Mouse (Mus musculus) embryo, embryonic 11.5 days (tissue): ENCODE measurements around the gene St6galnac1.
A peak's percentile ranks its signal among the peaks of the same experiment; 100 is the strongest.
"Not testable (repeated sequence)": the region's sequence is repeated elsewhere in the genome, so short reads cannot be mapped to it uniquely, and the experiment has no call there.

Experiments
- DNase-seq: peaks from one replicate; pipeline ENCODE4 v3.0.0-alpha.2; 2012; ENCODE audit warnings: low read depth, low spot score

St6galnac1 gene

DNA sequence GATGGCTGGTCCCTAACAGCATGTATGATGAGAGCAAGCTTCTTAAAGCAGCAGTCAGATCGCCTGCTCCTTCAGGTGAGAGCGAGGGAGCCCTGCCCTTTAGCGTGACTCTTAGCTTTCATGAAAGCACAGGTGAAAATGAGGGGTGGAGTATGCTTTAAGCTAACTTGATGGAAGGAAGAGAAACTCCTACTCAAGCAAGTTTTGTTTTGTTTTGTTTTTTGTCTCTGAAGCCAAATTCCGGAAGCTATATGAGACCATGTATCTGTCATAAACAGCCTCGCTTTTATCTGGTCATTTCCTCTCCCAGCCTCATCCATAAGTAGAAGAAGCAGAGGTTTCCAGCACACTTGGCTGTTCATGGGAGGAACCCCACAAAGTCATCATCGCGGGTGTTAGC, at the start of gene St6galnac1:
Gene St6galnac1 (minus strand): TSS at position 101 of the 400 bp plus-strand sequence.
- DNase-seq: no peak

DNA sequence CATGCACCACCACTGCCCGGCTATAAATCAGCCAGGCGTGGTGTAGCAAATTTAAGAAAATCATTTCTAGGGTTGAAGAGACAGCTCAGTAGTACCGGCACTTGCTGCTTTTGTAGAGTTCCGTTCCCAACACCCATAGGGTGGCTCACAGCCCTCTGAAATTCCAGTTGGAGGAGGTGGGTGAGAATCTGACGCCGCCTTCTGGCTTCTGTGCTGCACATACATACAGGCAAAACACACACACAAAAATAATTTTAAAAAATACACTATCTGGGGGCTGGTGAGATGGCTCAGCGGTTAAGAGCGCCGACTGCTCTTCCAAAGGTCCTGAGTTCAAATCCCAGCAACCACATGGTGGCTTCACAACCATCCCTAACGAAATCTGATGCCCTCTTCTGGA, 48.6 kb upstream of the St6galnac1 start:
- DNase-seq: not testable (repeated sequence)

DNA sequence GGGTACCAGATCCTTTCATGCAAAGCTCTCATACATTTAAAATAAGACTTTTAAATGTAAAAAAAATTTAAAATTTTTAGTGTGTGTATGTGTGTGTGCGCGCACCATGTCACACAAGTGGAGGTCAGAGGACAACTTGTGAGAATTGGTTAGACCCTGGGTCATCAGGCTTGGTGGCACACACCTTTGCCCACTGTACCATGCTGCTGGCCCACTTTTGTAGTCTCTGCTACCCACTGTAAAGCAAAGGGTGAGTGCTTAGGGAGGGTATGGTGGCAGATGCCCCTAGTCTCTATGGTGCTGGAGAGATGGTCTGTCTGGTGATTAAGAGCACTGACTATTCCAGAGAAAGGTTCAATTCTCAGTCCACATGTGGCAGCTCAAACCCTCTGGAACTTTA, 47.9 kb upstream of the St6galnac1 start:
- no peak for DNase-seq

DNA sequence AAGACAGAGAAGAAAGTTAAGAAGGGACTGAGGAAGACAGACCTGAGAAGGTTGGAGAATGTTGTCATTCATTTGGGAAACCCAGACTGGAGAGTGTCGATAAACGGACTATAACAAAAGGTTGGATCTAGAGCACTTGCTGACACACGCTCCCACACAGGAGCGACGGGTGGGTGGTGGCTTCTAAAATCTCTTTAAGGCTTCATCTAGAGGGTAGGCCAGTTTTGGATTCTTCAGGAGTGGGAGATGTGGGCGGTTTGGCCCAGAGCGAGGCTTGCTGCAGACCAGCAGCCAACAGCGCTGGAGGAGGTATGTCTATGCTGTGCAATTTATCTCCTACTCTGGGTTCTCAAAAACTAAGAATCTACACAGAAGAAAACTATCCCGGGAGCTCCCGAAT, 47.3 kb upstream of the St6galnac1 start:
- DNase-seq: no peak

DNA sequence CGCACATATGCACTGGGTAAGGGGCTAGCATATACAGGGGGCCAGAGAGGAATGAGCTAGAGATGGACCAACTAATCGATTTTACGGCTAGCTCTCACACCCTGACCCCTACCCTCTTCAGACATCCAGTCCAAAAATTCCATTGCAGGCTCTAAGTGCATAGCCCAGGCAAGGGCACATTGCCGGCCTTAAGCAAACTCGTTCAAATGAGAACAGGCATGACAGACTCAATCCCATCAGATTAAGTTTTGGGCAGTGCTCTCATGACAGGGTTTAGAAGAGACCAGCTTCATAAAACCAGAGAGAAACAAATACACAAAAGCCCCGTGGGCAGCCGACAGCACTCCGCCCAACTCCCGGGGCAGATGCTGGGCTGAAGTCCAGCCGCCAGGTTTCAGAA, 46.9 kb upstream of the St6galnac1 start:
- no peak for DNase-seq

DNA sequence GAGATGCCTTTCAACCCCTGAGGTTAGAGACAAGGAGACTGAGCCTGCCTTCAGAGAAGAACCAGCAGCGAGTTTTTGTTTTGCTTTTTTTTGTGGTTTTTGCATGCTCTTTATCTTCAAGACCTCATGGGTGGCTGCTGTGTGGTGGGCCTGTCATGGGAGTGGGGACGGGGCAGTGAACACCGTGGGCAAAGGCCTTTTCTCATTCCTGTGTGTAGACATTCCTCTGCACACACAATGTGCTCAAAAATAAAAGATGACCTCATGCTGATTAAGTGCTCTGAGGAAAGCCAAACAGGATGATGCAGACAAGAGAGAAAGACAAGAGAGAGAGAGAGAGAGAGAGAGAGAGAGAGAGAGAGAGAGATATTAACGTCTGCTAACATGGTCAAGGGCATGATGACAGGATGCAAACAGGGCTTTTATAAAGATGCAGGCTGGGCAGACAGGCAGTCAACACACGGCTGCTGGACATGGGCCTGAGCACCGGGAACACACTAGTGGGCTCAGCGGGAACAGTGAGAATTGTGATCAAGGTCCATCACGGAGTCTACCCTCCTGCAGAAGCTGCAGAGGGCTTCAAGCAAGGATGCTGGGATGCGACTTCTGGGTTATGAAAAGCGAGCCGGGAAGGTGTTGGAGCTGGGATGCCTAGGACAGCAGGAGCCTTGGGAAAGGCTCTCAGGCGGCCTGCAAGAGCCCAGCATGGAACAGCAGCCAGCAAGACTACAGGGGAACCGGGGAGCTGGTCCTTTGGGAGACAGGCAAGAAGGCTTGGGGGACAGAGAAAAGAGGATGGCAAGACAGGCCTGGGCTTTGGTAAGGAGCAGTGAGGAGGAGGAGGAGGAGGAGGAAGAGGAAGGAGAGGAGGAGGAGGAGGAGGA, 46.0 kb upstream of the St6galnac1 start:
- DNase-seq: no peak

DNA sequence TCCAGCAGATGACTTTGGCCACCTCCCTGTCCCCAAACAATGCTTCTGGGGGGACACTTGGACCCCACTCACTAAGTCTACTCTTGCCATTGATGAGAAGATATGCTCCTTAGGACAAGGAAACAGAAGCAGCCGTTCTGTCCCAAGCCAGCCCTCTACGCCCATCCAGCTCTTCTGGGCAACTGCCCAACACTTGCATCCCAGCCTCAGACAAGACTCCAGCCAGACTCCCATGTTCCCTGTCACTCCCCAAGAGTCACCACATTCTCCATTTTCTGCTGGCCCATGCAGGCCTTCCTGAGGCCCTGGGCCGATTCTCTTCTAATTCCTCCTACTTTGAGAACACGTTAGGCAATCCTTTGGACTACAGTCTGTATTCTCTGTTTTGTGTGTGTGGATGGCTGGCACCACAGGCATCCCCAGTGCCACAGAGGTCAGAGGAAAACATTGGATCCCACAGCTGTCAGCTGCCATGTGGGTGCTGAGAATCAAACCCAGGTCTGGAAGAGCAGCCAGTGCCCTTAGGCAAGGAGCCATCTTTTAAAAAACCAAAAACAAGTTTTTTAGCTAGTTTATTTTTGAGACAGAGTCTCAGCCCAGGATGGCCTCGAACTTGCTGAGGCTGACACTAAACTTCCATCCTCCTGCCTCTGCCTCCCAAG, 44.8 kb upstream of the St6galnac1 start:
- no peak for DNase-seq

DNA sequence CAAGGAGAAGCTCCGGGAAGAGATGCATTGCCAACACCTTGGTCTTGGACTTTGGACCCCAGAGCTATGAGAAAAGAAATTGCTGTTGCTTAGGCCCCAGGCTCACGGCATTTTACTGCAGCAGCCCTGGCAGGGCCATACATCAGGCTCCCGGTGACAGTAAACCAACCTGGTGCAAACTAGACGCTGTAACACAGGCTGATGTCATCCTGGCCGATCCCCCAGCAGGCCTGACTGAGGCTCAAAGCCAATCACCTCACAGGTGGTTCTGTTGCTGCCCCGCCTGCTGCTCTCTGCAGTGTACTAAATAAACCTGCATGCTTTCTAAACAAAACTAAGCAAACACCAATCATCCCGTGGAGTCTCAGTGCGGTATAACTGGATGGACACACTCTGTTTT, 43.4 kb upstream of the St6galnac1 start:
- DNase-seq: no peak

DNA sequence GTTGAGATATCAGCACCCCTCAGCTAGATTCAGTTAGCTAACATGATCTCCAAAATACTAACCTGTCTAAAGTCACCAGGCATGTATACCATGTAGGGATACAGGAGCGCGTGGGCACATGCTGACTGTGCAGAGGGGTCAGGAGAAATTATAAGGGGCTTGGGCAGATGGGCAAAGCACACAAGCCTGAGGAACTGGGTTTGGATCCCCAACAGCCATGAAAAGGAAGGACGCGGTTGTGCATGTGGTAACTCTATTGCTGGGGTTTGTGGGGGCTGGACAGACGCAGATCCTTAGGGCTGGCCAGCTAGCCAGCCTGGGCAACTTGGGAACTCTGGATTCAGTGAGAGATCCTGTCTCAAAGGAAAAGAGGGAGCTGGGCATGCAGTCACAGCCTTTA, 42.3 kb upstream of the St6galnac1 start:
- no peak for DNase-seq

DNA sequence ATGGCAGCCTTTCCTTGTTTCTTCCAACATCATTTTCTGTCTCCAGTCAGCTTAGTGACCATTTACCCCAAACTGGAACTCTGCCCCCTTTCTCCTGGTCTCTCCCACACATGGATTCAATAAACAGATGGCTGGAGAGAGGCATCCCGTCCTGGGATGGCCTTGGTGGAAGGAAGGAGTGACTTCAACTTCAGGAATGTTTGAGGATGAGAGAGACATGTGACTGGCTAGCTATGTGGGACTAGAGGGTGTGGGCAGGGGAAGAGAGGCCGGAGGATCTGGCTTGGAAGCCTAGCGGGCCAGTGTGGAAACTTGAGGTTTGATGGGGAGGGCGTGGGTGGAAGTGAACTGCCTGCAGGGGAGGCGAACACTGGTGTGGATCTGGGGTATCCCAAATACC, 41.5 kb upstream of the St6galnac1 start:
- no peak for DNase-seq

DNA sequence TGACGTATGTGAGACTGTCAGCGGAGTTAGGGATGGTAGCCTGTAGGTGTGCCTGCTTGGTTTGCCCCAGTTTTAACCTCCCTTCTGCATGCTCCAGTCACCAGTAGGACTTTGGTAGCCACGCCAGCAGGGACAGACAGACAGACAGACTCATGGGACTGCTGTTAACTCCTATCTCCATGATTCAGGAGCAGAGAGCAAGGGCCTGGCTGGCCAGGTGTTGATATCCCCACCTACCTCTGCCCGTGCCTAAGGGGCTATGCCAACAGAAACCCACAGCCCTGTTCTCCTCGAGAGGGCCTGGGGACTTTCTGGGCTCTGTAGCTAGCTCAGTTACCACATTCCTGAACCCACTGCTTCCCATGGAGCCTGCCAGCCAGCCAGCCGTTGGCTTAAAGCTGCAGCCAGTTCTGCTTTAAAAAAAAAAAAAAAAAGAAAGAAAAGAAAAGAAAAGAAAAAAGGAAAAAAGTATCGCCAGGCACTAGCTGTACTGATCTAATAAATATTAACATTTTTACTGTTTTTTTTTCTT, 39.6 kb upstream of the St6galnac1 start:
- DNase-seq: no peak

DNA sequence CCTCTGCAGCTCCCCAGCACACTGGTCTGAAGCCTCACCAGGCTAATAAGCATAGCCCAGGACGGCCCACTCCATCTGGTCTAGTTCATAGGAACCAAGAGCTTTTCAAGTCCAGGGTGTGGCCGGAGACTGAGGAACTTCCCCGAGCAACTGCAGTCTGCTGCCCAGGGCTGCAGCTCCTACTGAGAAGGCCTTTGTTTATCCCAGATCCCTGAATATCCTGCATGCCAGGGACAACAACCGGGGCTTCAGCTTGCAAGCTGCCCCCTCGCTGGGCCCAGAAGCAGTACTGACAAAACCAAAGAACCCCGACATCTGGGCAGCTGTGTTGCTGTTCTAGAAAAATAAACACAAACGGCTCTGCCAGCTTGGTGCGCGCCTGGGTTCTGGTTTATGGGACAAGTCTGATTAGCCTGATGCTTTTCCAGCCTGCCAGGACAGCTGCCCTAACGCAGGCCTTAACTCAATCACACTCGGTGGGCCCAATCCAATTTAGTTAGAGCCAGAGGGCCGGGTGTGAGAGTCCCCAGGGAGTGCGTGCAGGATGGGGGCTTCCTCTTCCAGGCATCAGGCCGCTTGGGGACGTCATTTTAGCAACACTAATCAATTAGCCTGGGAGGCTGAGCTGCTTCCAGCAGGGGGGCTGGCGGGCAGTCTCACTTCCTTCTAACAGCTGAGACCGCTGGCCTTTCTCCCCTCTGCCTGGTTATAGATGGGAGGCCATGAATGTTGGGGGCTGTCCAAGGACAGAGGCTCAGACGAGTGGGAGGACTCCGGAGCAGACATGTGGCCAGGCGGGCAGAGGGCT, 39.0 kb upstream of the St6galnac1 start:
- DNase-seq: peak; percentile 51

DNA sequence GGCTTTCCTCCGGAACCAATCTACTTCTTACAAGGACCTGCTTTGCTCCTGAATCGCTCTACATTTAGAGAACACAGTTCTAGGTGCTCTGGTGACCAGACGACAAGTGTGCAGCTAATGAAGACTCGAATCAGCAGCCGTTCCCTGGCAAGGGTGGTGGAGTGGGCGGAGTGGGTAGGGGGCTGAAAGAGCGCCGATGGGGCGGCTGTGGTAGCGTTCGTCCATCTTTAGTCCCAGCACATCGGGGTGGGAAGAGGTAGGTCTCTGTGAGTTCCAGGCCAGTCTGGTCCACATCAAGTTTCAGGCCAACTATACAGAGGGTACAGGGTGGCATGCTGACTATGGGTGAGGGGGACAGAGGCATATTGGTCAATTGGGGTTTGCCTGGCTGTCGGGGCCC, 38.3 kb upstream of the St6galnac1 start:
- DNase-seq: no peak

DNA sequence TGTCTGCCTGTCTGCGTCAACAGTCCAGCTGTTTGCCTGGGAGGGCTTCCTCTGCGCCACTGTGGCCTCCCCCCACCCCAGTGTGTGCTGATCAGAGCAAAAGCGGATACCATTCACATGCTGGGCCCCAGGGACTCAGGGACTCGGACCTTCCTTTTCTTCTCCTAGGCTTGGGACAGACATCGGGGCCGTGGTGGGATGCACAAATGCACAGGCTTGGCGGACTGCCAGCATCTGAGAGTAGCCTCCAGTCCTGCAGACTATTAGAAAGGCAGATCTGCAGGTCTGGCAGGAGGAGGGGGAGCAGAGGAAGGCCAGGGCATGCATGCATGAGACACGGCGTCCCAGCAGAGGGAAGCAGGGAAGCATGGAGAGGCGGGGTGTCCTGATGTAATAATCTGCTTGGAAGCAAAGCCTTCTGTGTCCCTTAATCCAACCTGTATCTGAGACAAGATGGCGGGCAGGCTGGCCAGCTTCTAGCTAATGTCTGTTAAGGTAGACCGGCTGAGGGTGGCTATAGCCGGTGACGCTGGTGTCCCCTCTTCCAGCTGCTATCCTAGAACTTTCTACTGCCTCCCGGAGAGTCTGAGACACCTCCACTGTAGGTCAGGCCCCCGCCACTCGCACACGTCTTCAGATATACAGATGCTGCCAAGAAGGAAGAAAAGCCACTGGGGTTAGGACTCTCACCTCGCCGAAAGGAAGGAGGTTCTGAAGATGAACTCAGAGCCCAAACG, 37.7 kb upstream of the St6galnac1 start:
- DNase-seq: peak; percentile 57

DNA sequence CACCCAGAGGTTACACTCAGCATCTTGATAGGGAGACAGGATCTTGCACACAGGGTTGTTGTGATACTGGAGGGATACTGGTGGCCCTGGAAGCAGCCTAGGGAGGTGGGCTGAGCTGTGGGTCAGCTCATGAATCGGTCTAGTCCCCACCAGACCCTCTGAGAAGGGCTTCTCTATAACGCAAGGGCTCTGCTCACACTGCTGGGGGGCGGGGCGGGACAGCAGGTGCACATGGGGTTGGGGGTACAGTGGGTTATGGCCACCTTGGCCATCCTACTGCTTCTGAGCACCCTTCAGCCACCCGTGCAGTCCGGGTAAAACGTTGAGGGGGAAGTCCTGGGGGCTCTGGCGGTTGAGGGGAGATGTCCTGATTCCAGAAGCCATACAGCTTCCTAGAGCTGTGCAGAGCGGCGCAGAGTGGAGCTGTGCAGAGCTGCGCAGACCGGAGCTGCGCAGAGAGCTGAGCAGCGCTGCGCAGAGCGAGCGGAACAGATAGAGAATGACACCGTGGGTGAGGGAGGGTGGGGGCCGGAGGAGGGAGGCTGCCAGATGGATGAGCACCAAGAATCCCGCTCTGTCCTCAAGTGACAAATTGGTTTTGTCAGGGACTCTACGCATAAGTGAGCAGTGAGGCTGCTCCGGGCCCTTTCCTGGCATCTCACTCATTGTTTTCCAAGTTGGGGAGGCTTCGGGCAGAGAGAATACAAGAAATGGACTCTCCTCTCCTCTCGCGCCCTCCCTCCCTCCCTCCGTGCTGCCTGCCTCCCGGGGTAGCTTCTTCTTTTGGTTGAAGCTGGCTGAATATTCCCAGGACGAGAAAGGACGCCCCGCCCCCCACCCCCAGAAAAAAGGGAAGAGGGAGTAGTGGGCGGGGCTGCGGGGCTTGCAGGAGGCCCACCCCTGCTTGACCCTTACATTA, 35.9 kb upstream of the St6galnac1 start:
- peak; percentile 63 for DNase-seq

DNA sequence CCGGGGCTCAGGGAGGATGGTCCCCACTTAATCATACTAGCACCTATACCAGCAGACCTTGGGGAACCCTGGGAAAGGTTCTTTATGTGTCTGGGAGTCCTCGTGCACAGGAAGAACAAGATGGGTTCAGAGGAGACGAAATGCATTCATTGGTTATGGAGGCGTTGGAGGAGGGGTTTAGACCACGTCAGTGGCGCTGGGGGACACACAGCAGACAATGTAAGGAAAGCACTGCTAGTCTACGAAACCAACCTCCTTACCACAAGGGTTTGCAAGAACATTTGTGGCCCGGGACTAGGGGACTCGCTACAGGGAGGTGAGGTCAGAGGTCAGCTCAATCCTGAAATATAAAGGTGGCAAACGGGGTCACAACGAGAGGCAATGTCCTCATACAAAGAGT, 35.2 kb upstream of the St6galnac1 start:
- DNase-seq: no peak

DNA sequence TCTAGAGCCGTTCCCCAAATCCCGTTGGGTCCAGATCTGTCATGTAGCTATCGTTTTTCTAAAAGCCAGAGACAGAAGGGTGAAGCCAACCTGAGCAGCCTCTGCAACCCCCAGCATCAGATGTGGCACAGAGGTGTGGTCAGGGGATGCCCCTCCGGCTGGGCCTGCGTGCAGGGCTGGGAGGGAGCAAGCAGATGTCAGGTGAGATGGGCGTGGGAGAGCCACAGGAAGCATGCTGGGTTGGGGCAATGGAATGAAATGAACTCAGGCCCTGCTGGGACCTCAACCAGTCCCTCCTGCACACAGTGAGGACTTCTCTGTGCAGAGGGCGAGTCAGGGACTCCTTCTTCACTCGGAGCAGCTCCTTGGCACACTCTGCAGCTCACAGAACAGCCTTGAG, 34.2 kb upstream of the St6galnac1 start:
- DNase-seq: no peak

DNA sequence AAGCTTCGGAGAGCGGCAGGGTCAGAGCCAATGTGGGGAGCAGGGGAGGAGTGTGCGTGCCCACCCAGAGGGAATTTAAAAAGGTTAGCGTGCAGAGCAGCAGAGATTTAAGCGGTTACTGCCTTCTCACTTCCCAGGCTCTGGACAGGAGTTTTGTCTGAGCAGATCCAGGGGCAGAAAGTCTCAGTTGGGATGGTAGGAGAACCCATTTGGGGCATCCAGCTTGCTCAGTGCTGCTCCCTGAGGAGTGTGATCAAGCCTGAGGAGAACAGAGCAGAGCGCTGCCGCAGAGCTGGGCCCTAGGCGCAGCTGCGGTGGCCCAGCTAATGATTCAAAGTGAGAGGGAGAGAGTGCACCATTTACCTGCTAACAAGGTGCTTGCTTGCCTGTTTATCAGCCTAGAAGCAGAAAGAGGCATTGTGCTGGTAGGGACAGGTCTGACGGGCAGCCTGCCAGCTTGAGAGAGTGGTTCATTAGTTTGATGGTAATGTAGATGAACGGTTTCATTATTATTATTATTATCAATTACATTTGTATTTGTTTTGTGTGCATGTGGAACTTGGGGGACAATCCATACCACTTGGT, 33.6 kb upstream of the St6galnac1 start:
- no peak for DNase-seq

DNA sequence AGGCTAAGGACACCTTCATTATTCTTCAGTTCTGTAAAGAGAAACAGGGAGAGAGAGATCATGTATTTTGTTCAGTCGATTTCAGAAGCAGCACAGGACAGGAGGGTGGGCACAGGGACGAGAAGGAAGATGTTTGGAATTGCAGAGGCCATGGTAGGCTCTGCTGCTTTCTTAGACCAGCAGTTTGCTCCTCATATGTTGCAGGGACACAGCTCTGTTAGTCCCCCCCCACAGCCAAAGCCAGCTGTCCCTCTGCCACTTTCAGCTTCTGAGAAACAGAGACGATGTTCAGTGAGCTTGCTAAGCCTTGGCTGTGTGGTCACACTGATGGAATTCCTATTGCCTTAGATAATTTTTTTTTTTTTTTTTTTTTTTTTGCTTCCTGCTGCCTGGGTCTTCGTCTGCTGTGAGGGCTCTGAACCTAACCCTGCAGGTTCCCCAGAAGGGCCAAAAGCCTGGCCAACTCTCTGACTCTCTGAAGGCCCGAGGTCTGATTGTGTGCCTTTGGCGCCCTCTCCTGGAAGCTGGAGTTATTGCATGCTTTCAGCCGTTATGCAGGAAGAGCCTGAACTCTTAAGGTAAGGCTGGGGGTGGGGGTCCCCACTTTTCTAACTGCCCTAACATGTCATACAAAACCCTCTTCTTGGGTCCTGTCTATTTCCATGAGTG, 32.8 kb upstream of the St6galnac1 start:
- DNase-seq: peak; percentile 74
